Mouse (Mus musculus): ENCODE results near the gene Ier5l. TPM values are rescaled to one million over a fixed set of nuclear protein-coding genes. Genes with fewer than 3 reads are reported as not detected.

Ier5l gene
- polyA plus RNA-seq, 1 experiment from 2014 or later, result 3.6 TPM

DNA sequence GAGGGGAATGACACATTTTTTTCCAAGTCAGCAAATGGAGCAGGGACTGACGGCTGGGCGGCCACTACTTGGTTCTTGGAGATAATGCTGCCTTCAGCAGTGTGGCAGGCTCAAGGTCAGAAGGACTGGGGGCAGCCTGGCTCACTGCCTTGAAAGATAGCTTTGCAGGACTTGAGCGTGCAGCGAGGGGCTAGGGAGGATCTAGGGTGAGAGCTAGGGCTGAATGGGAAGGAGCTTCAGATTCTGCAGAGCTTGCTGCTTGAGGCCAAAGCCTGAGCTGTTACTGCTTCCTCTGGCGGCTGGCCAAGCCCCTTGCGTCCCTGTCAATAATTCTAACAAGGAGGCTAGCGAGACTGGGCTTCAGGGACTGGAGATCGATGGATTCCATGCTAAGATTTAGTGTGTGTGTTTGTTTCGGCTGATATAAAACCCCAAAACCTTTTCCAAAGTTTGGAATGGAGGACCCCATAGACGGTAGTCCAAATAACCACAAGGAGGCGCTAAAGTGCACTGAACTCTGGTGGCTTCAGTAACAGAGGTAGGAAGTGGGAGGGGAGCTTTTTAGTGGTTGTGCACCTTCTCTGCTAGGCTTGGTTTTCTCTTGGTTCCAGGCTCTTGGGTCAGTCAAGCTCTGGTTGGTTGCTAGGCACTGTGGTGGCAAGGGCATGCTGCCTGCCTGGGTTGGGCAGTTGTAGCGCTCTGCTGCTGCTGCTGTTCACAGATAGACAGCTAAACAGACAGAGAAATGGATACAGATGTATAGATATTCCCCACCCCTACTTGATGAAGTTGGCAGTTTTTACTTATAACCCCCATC is 33.1 kb downstream of the Ier5l start:
- H3K4me1 ChIP-seq (ENCODE audit: control insufficient read depth, insufficient read depth, low read length), result peaks cover 23% of the 10 kb centered on the region
- ATAC-seq (peak; percentile 64; the same call in 1 of the 2 replicates), DNase-seq (ENCODE audit: low spot score) (peak; percentile 94)
- no peaks in the 10 kb centered on the region for H3K27me3 ChIP-seq (replicated peaks; ENCODE audit: control insufficient read depth, insufficient read depth, low read length)
- H3K9me3 ChIP-seq (replicated peaks; ENCODE audit: control insufficient read depth, low read length), result no peaks in the 10 kb centered on the region
- H3K36me3 ChIP-seq (ENCODE audit: control insufficient read depth, insufficient read depth, low read length), result peaks cover 66% of the 10 kb centered on the region
- peak overlapping the region; percentile 64 for H3K9ac ChIP-seq (ENCODE audit: low read length)
- H3K4me3 ChIP-seq (ENCODE audit: low read depth, low read length), result no peak overlapping the region
- H3K4me2 ChIP-seq (ENCODE audit: low read length), result peak overlapping the region; percentile 44
- 13% methylated on average over 12 of the region's 12 CpGs for WGBS
- H3K27ac ChIP-seq (ENCODE audit: low read depth, low read length), result peak overlapping the region; percentile 97

DNA sequence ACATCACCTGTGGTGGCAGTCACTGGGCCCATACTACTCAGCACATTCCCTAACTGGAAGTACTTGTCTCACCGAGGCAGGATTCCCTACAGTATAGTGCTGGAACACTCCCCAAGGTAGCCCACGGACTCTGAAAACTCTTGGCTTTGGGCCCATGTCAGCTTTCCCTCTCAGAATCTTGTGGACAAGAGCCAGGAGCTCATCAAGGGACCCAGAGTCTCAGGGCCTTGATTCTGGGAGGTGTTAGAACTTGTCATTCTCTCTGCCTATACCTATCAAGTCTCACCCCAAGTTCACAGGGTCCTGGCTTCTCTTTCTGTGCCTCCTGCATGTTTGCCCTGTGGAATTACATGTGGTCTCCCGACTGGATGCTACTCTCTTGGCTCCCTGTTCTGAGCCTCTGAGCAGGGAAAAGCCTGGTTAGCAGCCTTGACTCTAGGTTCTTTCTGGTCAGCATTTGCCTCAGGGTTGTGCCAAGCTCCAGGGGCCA is 33.8 kb downstream of the Ier5l start:
- Histone ChIP-seq H3K9me3 (replicated peaks; ENCODE audit: control insufficient read depth, low read length) (no peaks in the 10 kb centered on the region), H3K9ac (ENCODE audit: low read length) (peak overlapping the region; percentile 29; the same call in 1 of the 2 replicates), H3K4me3 (ENCODE audit: low read depth, low read length) (no peak overlapping the region), H3K27me3 (replicated peaks; ENCODE audit: control insufficient read depth, insufficient read depth, low read length) (no peaks in the 10 kb centered on the region), H3K4me1 (ENCODE audit: control insufficient read depth, insufficient read depth, low read length) (peaks cover 23% of the 10 kb centered on the region), H3K4me2 (ENCODE audit: low read length) (no peak overlapping the region), H3K36me3 (ENCODE audit: control insufficient read depth, insufficient read depth, low read length) (peaks cover 61% of the 10 kb centered on the region), H3K27ac (ENCODE audit: low read depth, low read length) (peak overlapping the region; percentile 97)
- DNase-seq (ENCODE audit: low spot score), result peak; percentile 49
- ATAC-seq, result no peak
- 52% methylated on average over 3 of the region's 3 CpGs for WGBS

DNA sequence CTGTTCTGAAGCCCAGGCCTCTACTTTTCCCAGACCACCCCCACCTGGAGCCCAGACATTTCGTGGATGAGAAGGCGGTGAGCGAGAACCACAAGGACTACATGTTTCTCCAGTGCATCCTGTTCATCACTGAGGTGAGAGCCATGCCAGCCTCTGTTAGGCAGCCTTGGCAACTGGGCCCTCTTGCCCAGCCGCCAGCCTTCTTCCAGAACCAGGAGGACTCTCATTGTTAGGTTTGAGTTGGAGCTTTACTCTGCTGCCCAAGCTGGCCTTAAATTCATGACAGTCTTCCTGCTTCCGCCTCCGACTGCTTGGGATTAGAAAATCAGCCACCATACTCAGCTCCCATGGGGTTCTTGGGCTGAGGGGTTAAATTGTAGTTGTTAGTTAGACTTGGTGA is 34.4 kb downstream of the Ier5l start:
- no peak overlapping the region for H3K4me3 ChIP-seq (ENCODE audit: low read depth, low read length)
- no peaks in the 10 kb centered on the region for H3K9me3 ChIP-seq (replicated peaks; ENCODE audit: control insufficient read depth, low read length)
- H3K27me3 ChIP-seq (replicated peaks; ENCODE audit: control insufficient read depth, insufficient read depth, low read length), result no peaks in the 10 kb centered on the region
- H3K4me2 ChIP-seq (ENCODE audit: low read length), result no peak overlapping the region
- DNase-seq (ENCODE audit: low spot score), result no peak
- no peak overlapping the region for H3K9ac ChIP-seq (ENCODE audit: low read length)
- peaks cover 23% of the 10 kb centered on the region for H3K4me1 ChIP-seq (ENCODE audit: control insufficient read depth, insufficient read depth, low read length)
- WGBS, result 93% methylated on average over 6 of the region's 6 CpGs
- H3K27ac ChIP-seq (ENCODE audit: low read depth, low read length), result no peak overlapping the region
- peaks cover 55% of the 10 kb centered on the region for H3K36me3 ChIP-seq (ENCODE audit: control insufficient read depth, insufficient read depth, low read length)
- no peak for ATAC-seq

DNA sequence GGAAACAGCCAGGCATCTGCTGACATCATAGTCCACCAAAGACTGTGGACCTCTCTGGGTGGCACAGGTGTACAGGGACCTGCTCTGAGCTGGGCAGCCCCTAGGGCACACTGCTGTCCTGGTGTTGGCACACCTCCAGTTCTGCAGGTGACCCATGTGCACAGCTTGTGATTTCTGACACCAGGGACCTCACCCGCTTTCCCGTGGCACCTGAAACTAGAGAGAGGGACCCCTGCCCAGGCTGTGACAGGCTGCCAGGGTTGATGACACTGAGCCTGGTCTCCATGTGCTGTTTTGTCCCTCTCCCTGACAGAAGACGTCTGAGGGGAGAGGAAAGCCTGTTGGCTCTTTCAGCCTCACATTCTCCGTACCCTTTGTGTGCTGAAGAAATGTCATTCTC is 36.2 kb downstream of the Ier5l start:
- Histone ChIP-seq H3K9me3 (replicated peaks; ENCODE audit: control insufficient read depth, low read length) (no peaks in the 10 kb centered on the region), H3K9ac (ENCODE audit: low read length) (no peak overlapping the region), H3K4me1 (ENCODE audit: control insufficient read depth, insufficient read depth, low read length) (peaks cover 22% of the 10 kb centered on the region), H3K36me3 (ENCODE audit: control insufficient read depth, insufficient read depth, low read length) (peaks cover 55% of the 10 kb centered on the region), H3K27me3 (replicated peaks; ENCODE audit: control insufficient read depth, insufficient read depth, low read length) (no peaks in the 10 kb centered on the region), H3K4me2 (ENCODE audit: low read length) (no peak overlapping the region), H3K27ac (ENCODE audit: low read depth, low read length) (no peak overlapping the region), H3K4me3 (ENCODE audit: low read depth, low read length) (no peak overlapping the region)
- 86% methylated on average over 4 of the region's 4 CpGs for WGBS
- ATAC-seq (no peak), DNase-seq (ENCODE audit: low spot score) (no peak)

DNA sequence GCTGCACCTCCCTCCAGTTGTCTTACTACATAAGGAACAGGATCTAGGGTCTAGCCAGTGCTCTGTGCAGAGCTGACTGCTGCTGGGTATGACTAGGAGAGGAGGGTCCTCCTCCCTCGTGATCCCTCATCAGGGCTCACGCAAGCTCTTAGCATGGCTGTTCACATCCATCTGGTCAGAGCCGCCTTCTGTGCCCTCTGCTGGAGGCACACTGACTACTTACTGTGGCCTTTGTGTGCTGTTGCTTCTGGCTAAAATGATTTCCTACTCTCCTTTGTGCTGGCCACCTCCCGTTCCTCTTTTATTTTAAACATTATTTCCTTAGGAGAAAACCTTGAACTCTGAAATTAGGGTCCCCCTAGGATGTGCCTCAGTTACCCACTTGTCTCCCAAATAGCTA is 37.2 kb downstream of the Ier5l start:
- Histone ChIP-seq H3K9me3 (replicated peaks; ENCODE audit: control insufficient read depth, low read length) (no peaks in the 10 kb centered on the region), H3K9ac (ENCODE audit: low read length) (no peak overlapping the region), H3K27ac (ENCODE audit: low read depth, low read length) (no peak overlapping the region), H3K36me3 (ENCODE audit: control insufficient read depth, insufficient read depth, low read length) (peaks cover 64% of the 10 kb centered on the region), H3K4me1 (ENCODE audit: control insufficient read depth, insufficient read depth, low read length) (peaks cover 12% of the 10 kb centered on the region), H3K27me3 (replicated peaks; ENCODE audit: control insufficient read depth, insufficient read depth, low read length) (no peaks in the 10 kb centered on the region), H3K4me3 (ENCODE audit: low read depth, low read length) (no peak overlapping the region), H3K4me2 (ENCODE audit: low read length) (no peak overlapping the region)
- ATAC-seq (no peak), DNase-seq (ENCODE audit: low spot score) (no peak)
- 85% methylated on average over 4 of the region's 4 CpGs for WGBS

DNA sequence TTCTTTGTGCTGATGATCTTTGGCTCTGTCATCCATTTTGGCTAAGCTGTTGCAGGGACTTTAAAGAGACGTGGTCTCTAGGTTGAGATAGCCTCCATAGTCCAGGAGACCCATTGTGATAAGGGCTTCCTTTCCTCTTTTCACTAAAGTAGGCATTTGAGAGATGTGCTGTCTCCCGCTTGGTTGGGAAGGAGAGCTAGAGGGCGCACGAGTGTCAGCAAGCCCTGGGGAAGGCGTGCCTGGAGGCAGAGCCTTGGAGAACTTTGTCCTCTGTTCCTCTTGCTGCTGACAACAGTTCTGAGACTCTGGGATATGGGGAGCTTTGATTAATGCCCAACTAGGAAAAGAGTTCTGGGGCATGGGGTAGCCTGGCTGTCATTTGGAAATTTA is 37.9 kb downstream of the Ier5l start:
- Histone ChIP-seq H3K27me3 (replicated peaks; ENCODE audit: control insufficient read depth, insufficient read depth, low read length) (no peaks in the 10 kb centered on the region), H3K4me2 (ENCODE audit: low read length) (no peak overlapping the region), H3K9me3 (replicated peaks; ENCODE audit: control insufficient read depth, low read length) (no peaks in the 10 kb centered on the region), H3K27ac (ENCODE audit: low read depth, low read length) (no peak overlapping the region), H3K9ac (ENCODE audit: low read length) (no peak overlapping the region), H3K36me3 (ENCODE audit: control insufficient read depth, insufficient read depth, low read length) (peaks cover 71% of the 10 kb centered on the region), H3K4me3 (ENCODE audit: low read depth, low read length) (no peak overlapping the region), H3K4me1 (ENCODE audit: control insufficient read depth, insufficient read depth, low read length) (peaks cover 5% of the 10 kb centered on the region)
- ATAC-seq (0 out of 2 replicates have a peak, but pooled peaks have one; percentile 11), DNase-seq (ENCODE audit: low spot score) (no peak)
- WGBS, result 74% methylated on average over 5 of the region's 5 CpGs

DNA sequence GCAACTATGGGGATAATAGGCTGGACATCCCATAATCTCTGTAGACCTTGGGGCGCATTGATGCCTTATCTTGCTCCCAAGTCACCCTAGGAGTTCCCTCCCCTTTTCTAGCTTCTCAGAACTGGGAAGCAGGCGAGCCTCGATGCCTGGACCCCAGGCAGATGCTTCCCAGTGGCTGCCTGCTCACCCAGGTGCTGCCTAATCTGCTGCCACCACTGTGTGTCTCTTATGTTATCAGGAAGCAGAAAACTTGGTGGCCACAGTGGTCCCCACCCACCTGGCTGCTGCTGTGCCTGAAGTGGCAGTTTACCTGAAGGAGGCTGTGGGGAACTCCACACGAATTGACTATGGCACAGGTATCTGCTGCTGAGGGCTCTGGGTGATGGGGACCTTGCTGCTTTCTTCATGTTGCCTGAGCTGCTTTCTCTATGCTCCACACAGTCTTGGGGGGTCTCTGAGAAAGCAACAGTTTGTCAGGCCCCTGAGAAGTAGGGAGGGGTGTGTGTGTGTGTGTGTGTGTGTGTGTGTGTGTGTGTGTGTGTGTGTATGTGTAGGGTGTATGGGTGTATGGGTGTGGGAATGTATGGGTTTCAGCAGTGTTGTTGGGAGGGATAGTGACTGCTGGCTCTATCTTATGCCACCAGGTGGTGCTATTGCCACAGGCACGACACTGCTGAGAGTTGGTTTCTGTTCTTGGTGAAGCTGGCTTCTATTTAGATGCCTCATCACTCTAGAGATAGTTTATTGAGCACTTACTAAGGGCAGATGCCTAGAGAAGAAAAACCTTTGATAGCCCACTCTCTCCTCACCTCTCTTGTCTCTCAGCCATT is 38.5 kb downstream of the Ier5l start:
- H3K27me3 ChIP-seq (replicated peaks; ENCODE audit: control insufficient read depth, insufficient read depth, low read length), result no peaks in the 10 kb centered on the region
- no peak overlapping the region for H3K9ac ChIP-seq (ENCODE audit: low read length)
- H3K4me3 ChIP-seq (ENCODE audit: low read depth, low read length), result no peak overlapping the region
- H3K9me3 ChIP-seq (replicated peaks; ENCODE audit: control insufficient read depth, low read length), result no peaks in the 10 kb centered on the region
- no peak overlapping the region for H3K27ac ChIP-seq (ENCODE audit: low read depth, low read length)
- peaks cover under 1% of the 10 kb centered on the region; the same call in 1 of the 2 replicates for H3K4me1 ChIP-seq (ENCODE audit: control insufficient read depth, insufficient read depth, low read length)
- peaks cover 77% of the 10 kb centered on the region for H3K36me3 ChIP-seq (ENCODE audit: control insufficient read depth, insufficient read depth, low read length)
- H3K4me2 ChIP-seq (ENCODE audit: low read length), result no peak overlapping the region
- WGBS, result 52% methylated on average over 5 of the region's 5 CpGs
- ATAC-seq, result peak; percentile 74
- peak; percentile 85 for DNase-seq (ENCODE audit: low spot score)

DNA sequence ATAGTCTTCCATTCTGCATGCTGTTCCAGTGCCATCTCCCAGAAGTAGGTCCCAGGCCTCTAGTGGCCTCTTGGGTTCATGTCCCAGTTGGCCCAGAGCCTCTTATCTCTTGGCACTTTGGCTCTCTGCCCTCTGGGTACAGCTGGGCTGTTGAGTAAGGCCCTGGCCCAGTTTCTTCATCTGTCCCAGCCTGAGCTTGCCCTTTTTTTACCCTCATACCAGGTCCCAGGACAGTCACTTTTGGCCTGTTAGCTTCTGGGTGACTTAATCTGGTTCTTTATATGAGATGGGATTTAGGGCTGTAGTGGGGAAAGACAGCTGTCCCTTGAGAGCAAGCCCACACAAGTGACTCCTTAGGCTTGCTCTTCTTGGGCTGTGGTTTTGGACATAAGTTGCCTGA is 44.9 kb downstream of the Ier5l start:
- peaks cover 79% of the 10 kb centered on the region for H3K36me3 ChIP-seq (ENCODE audit: control insufficient read depth, insufficient read depth, low read length)
- H3K4me1 ChIP-seq (ENCODE audit: control insufficient read depth, insufficient read depth, low read length), result no peaks in the 10 kb centered on the region
- no peak overlapping the region for H3K4me3 ChIP-seq (ENCODE audit: low read depth, low read length)
- no peak overlapping the region for H3K27ac ChIP-seq (ENCODE audit: low read depth, low read length)
- H3K4me2 ChIP-seq (ENCODE audit: low read length), result no peak overlapping the region
- H3K27me3 ChIP-seq (replicated peaks; ENCODE audit: control insufficient read depth, insufficient read depth, low read length), result no peaks in the 10 kb centered on the region
- no peak for DNase-seq (ENCODE audit: low spot score)
- no peak for ATAC-seq
- H3K9ac ChIP-seq (ENCODE audit: low read length), result no peak overlapping the region
- no peaks in the 10 kb centered on the region for H3K9me3 ChIP-seq (replicated peaks; ENCODE audit: control insufficient read depth, low read length)
